Mouse (Mus musculus): Measurements from ENCODE around the gene Osbpl10. TPM values are rescaled to one million over a fixed set of nuclear protein-coding genes. Genes with fewer than 3 reads are reported as not detected.

Gene Osbpl10
- polyA plus RNA-seq, 1 experiment, result not detected

GRCm38 (mm10) chr9:115147141-115147540, 168.8 kb downstream of the Osbpl10 start:
- no peak for TF ChIP-seq GATA1 (IDR thresholded peaks at IDR 0.05; ENCODE audit: low read length)

GRCm38 (mm10) chr9:115147586-115148355, 169.4 kb downstream of the Osbpl10 start:
- TF ChIP-seq GATA1 (IDR thresholded peaks at IDR 0.05; ENCODE audit: low read length), result no peak

GRCm38 (mm10) chr9:115149011-115149756, 170.8 kb downstream of the Osbpl10 start:
- TF ChIP-seq GATA1 (IDR thresholded peaks at IDR 0.05; ENCODE audit: low read length), result no peak

GRCm38 (mm10) chr9:115161591-115161990, 183.2 kb downstream of the Osbpl10 start:
- no peak for TF ChIP-seq GATA1 (IDR thresholded peaks at IDR 0.05; ENCODE audit: low read length)

- no peak for TF ChIP-seq GATA1 (IDR thresholded peaks at IDR 0.05; ENCODE audit: low read length)
Measured at GRCm38 (mm10) chr9:115163031-115163430, 184.7 kb downstream of the Osbpl10 start.

GRCm38 (mm10) chr9:115163693-115164092, 185.3 kb downstream of the Osbpl10 start:
- TF ChIP-seq GATA1 (IDR thresholded peaks at IDR 0.05; ENCODE audit: low read length), result no peak

GRCm38 (mm10) chr9:115164351-115164750, 186.0 kb downstream of the Osbpl10 start:
- no peak for TF ChIP-seq GATA1 (IDR thresholded peaks at IDR 0.05; ENCODE audit: low read length)

- TF ChIP-seq GATA1 (IDR thresholded peaks at IDR 0.05; ENCODE audit: low read length), result no peak
Measured at GRCm38 (mm10) chr9:115165996-115166395, 187.6 kb downstream of the Osbpl10 start.

- TF ChIP-seq GATA1 (IDR thresholded peaks at IDR 0.05; ENCODE audit: low read length), result no peak
Measured at GRCm38 (mm10) chr9:115169591-115169990, 191.2 kb downstream of the Osbpl10 start.

- TF ChIP-seq GATA1 (IDR thresholded peaks at IDR 0.05; ENCODE audit: low read length), result no peak
Measured at GRCm38 (mm10) chr9:115172096-115172495, 193.7 kb downstream of the Osbpl10 start.

- TF ChIP-seq GATA1 (IDR thresholded peaks at IDR 0.05; ENCODE audit: low read length), result no peak
Measured at GRCm38 (mm10) chr9:115179154-115179553, 200.8 kb downstream of the Osbpl10 start.

- TF ChIP-seq GATA1 (IDR thresholded peaks at IDR 0.05; ENCODE audit: low read length), result no peak
Measured at GRCm38 (mm10) chr9:115179935-115180334, 201.6 kb downstream of the Osbpl10 start.

GRCm38 (mm10) chr9:115186402-115186801, 208.0 kb downstream of the Osbpl10 start:
- TF ChIP-seq GATA1 (IDR thresholded peaks at IDR 0.05; ENCODE audit: low read length), result no peak

- no peak for TF ChIP-seq GATA1 (IDR thresholded peaks at IDR 0.05; ENCODE audit: low read length)
Measured at GRCm38 (mm10) chr9:115190376-115190942, 212.1 kb downstream of the Osbpl10 start.

GRCm38 (mm10) chr9:115192890-115193289, 214.5 kb downstream of the Osbpl10 start:
- TF ChIP-seq GATA1 (IDR thresholded peaks at IDR 0.05; ENCODE audit: low read length), result no peak

- no peak for TF ChIP-seq GATA1 (IDR thresholded peaks at IDR 0.05; ENCODE audit: low read length)
Measured at GRCm38 (mm10) chr9:115197082-115197481, 218.7 kb downstream of the Osbpl10 start.

Measured in G1E-ER4 (cell line).